Mouse (Mus musculus): Measurements from ENCODE around the gene Gm13288.

DNA sequence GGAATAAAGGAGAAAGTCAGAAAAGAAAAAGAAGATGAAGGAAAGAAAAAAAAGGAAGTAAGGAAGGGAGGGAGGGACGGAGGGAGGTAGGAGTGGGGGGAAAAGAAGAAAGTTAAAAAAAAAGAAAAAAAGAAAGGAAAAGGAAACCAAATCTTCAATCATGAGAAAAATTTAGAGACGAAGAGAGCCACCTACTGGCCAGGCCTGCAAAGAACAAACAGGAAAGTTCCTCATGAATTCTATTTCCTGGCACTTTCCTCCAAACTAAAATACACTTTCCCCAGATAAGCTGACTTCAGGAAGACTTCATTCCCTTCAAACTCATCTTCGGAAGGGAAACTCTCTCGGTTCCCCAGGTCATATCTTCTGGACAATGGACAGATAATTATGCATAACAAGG, 25.2 kb downstream of the Gm13288 start:
- peak; percentile 41; the same call in 1 of the 2 replicates for TF ChIP-seq CTCF (IDR thresholded peaks at IDR 0.05; ENCODE audit: borderline replicate concordance, extremely low read depth, insufficient read depth, insufficient read length)
- TF ChIP-seq POLR2A (IDR thresholded peaks at IDR 0.05; ENCODE audit: borderline replicate concordance, extremely low read depth, insufficient read depth, insufficient read length, poor library complexity, severe bottlenecking), result no peak

Measured in brain, embryonic 14.5 days (tissue).